Mouse (Mus musculus) bone marrow macrophage, adult 2 months (primary cell): ENCODE measurements around the gene Rbp3.

Source experiments
- CTCF ChIP-seq: IDR thresholded peaks from 2 replicates; pipeline ENCODE4 v1.5.1; 2012; ENCODE audit warnings: low read depth, mild to moderate bottlenecking, low read length, moderate library complexity
- POLR2A ChIP-seq: IDR thresholded peaks from 2 replicates; pipeline ENCODE4 v1.6.1; 2012; ENCODE audit warnings: mild to moderate bottlenecking, low read depth, low read length, borderline replicate concordance

DNA sequence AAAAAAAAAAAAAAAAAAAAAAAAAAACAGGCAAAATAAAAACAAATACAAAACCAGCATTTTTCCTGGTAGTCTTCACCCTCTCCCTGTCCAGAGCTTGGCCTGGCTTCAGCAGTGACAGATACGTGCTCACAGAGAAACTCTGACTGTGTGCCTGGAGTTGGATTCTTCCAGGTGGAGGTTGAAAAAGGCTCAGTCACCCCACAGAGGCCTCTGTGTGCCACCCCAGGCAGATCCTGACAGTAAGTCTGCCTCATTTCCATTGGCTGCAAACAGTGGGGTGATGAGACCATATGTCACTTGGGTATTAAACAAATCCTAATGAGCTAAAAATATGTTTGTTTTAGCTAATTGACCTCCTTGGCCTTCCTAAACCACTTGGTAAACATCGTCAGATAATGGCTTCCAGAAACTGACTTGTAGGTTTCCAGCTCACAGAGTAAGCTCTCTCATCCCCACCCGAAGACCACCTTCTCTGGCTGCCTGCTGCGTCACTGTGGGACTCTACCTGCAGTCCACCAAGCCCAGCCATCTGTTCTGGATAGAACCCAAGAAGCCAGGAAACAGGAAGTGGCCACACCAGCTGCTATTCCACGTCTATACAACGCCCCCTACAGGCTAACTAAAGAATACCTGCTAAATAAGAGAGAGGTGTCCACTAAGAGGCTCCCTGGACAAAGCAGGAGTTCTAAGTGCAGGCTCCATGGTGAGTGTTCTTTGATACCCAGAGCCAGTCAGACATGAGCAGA lies 1.4 kb upstream of the Rbp3 start:
- no peak for TF ChIP-seq POLR2A
- TF ChIP-seq CTCF = no peak
